Mouse (Mus musculus): Measurements from ENCODE around the gene Cacnb1. TPM values are rescaled to one million over a fixed set of nuclear protein-coding genes. Genes with fewer than 3 reads are reported as not detected.

The Cacnb1 gene
- polyA plus RNA-seq, 1 experiment from 2014 or later = 13.2 TPM

GRCm38 (mm10) chr11:97971232-97971631, 51.6 kb downstream of the Cacnb1 start:
- Histone ChIP-seq H3K36me3 (no peaks in the 10 kb centered on the region), H3K4me1 (replicated peaks) (no peaks in the 10 kb centered on the region), H3K27me3 (0 out of 2 replicates have a peak, but pooled peaks cover 5% of the 10 kb centered on the region), H3K4me2 (no peak overlapping the region), H3K9ac (replicated peaks) (no peak overlapping the region), H3K9me3 (no peaks in the 10 kb centered on the region), H3K27ac (no peak overlapping the region), H3K4me3 (replicated peaks) (no peak overlapping the region)
- no peak for ATAC-seq (ENCODE audit: insufficient number of reproducible peaks, insufficient read depth, low FRiP score, low TSS enrichment, low read depth)
- 33% methylated on average over 7 of the region's 7 CpGs for WGBS

DNA sequence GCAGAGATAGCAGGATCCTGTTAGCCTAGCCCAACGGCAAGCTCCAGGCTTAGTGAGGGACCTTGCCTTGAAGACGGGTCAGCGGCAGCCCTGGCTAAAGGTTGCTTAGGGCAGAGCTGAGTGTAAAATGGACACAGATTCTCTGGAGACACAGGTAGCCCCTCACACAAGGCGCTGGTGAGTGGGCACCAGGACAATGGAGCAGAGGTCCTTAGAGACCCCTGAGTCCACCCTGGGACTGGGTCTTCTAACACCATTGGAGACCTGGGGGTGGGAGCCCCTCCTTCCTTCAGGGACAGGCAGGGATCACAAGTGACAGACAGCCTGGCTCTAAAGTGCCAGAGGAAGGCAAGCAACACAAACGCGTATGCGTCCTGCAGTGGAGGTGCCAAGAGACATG, 52.1 kb downstream of the Cacnb1 start:
- no peaks in the 10 kb centered on the region for H3K36me3 ChIP-seq
- no peak overlapping the region for H3K27ac ChIP-seq
- 88% methylated on average over 7 of the region's 7 CpGs for WGBS

DNA sequence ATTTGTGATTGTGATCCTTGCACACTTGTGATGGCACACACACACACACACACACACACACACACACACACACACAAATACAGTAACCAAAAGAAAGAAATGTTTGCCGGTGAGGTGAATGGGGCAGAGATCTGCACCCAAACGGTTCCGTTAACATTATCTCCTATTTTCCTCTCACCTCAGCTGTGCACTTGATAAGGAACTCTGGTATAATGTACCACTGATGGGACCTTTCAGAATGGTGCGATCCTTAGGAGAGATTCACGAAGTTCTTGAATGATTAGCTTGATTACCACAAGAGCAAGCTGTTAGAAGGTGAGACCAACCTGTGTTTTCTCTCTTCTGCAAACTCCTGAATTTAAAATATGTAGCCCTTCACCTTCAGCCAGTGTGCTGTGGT, 54.4 kb downstream of the Cacnb1 start:
- WGBS = 81% methylated on average over 5 of the region's 5 CpGs
- no peak for ATAC-seq (ENCODE audit: insufficient number of reproducible peaks, insufficient read depth, low FRiP score, low TSS enrichment, low read depth)
- H3K9ac ChIP-seq (replicated peaks) = no peak overlapping the region
- no peaks in the 10 kb centered on the region for H3K36me3 ChIP-seq
- no peak overlapping the region for H3K4me3 ChIP-seq (replicated peaks)
- H3K4me1 ChIP-seq (replicated peaks) = no peaks in the 10 kb centered on the region
- no peak overlapping the region for H3K27ac ChIP-seq
- H3K27me3 ChIP-seq = 0 out of 2 replicates have a peak, but pooled peaks cover 3% of the 10 kb centered on the region
- no peaks in the 10 kb centered on the region for H3K9me3 ChIP-seq
- no peak overlapping the region for H3K4me2 ChIP-seq

More for the DNA sequence above, 52.1 kb downstream of the Cacnb1 start:
- Histone ChIP-seq H3K27me3 (0 out of 2 replicates have a peak, but pooled peaks cover 5% of the 10 kb centered on the region), H3K4me1 (replicated peaks) (no peaks in the 10 kb centered on the region), H3K4me2 (no peak overlapping the region), H3K4me3 (replicated peaks) (no peak overlapping the region), H3K9me3 (no peaks in the 10 kb centered on the region), H3K9ac (replicated peaks) (no peak overlapping the region)
- no peak for ATAC-seq (ENCODE audit: insufficient number of reproducible peaks, insufficient read depth, low FRiP score, low TSS enrichment, low read depth)

DNA sequence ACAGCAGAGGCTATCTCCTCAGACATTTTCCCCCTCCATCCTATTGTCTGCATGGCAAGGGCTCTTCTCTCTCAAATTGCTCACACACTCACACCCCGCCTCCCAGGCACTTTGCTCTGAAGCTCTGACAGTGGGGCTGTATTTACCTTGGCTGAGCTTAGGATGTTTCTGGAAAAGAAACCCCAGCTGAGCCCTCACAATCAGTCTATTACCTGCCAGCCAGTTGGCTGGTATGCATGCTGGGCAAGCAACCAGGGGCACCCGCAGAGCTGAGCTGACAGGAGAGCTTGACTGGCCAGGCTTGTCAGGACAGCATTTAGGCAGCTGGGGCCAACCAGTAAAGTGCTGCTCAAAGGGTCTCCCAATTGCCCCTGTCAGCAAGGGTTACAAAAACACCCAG, 55.7 kb downstream of the Cacnb1 start:
- H3K9ac ChIP-seq (replicated peaks) = no peak overlapping the region
- H3K9me3 ChIP-seq = no peaks in the 10 kb centered on the region
- no peak overlapping the region for H3K4me2 ChIP-seq
- H3K27ac ChIP-seq = no peak overlapping the region
- no peaks in the 10 kb centered on the region for H3K36me3 ChIP-seq
- no peak for ATAC-seq (ENCODE audit: insufficient number of reproducible peaks, insufficient read depth, low FRiP score, low TSS enrichment, low read depth)
- no peak overlapping the region for H3K4me3 ChIP-seq (replicated peaks)
- H3K27me3 ChIP-seq = 0 out of 2 replicates have a peak, but pooled peaks cover 3% of the 10 kb centered on the region
- H3K4me1 ChIP-seq (replicated peaks) = no peaks in the 10 kb centered on the region
- 59% methylated on average over 2 of the region's 2 CpGs for WGBS

DNA sequence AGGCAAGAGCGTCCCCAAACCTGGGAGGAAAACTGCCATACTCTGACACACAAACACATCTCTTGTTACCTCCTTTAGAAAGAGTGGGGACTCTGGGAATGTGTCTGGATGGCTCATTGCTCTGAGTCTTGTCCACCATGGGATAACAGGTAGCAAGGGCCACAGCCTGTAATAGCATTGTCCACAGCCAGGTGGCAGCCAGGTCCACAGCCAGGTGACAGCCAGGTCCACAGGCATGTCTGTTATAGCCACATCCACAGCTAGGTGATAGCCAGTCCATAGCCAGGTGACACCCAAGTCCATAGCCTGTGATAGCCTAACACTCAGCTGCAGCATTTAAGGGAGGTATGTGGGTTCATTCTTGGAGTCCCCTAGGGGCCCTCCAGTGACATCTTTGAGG, 61.9 kb downstream of the Cacnb1 start:
- Histone ChIP-seq H3K4me1 (replicated peaks) (no peaks in the 10 kb centered on the region; the same call in 1 of the 2 replicates), H3K27ac (no peak overlapping the region), H3K4me3 (replicated peaks) (no peak overlapping the region), H3K4me2 (no peak overlapping the region), H3K9ac (replicated peaks) (no peak overlapping the region), H3K9me3 (no peaks in the 10 kb centered on the region), H3K27me3 (no peaks in the 10 kb centered on the region), H3K36me3 (no peaks in the 10 kb centered on the region)
- ATAC-seq (ENCODE audit: insufficient number of reproducible peaks, insufficient read depth, low FRiP score, low TSS enrichment, low read depth) = no peak
- 78% methylated on average over 1 of the region's 1 CpGs for WGBS

GRCm38 (mm10) chr11:97959300-97959680, 63.5 kb downstream of the Cacnb1 start:
- Histone ChIP-seq H3K27me3 (no peaks in the 10 kb centered on the region), H3K4me2 (no peak overlapping the region), H3K36me3 (no peaks in the 10 kb centered on the region), H3K4me3 (replicated peaks) (no peak overlapping the region), H3K27ac (no peak overlapping the region), H3K9me3 (no peaks in the 10 kb centered on the region), H3K4me1 (replicated peaks) (no peaks in the 10 kb centered on the region; the same call in 1 of the 2 replicates), H3K9ac (replicated peaks) (no peak overlapping the region)
- ATAC-seq (ENCODE audit: insufficient number of reproducible peaks, insufficient read depth, low FRiP score, low TSS enrichment, low read depth) = no peak
- WGBS = 65% methylated on average over 5 of the region's 5 CpGs

DNA sequence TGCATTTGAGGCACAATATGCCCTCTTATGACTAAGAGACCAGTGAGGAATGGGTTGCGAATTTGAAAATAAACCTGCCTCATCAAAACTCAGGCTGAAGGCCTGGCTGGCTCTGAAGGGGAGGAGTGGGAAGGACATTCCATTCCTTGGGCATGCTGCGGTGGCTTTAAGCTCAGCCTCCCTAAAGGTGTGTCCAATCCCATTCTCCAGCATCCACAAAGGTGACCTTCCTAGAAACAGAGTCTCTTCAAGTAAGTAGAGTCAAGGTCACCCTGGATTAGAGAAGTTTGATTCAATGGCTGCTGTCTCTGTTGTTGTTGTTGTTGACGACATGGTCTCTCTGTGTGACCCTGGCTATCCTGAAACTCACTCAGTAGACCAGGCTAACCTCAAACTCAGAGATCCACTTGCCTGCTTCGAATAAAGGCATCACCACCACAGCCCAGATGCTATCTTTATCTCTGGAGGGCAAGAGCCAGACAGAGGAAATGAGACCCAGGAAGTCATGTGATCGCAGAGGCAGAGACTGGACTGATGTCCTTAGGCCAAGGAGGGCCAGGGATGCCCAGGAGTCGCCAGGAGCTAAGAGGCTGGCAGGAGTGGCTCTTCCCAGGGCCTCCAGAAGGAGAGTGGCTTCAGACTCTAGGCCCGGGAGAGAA, 64.1 kb downstream of the Cacnb1 start:
- Histone ChIP-seq H3K4me3 (replicated peaks) (no peak overlapping the region), H3K27me3 (no peaks in the 10 kb centered on the region), H3K36me3 (no peaks in the 10 kb centered on the region), H3K4me2 (no peak overlapping the region), H3K4me1 (replicated peaks) (no peaks in the 10 kb centered on the region; the same call in 1 of the 2 replicates), H3K27ac (no peak overlapping the region), H3K9ac (replicated peaks) (no peak overlapping the region), H3K9me3 (no peaks in the 10 kb centered on the region)
- ATAC-seq (ENCODE audit: insufficient number of reproducible peaks, insufficient read depth, low FRiP score, low TSS enrichment, low read depth) = no peak
- WGBS = 80% methylated on average over 7 of the region's 7 CpGs

DNA sequence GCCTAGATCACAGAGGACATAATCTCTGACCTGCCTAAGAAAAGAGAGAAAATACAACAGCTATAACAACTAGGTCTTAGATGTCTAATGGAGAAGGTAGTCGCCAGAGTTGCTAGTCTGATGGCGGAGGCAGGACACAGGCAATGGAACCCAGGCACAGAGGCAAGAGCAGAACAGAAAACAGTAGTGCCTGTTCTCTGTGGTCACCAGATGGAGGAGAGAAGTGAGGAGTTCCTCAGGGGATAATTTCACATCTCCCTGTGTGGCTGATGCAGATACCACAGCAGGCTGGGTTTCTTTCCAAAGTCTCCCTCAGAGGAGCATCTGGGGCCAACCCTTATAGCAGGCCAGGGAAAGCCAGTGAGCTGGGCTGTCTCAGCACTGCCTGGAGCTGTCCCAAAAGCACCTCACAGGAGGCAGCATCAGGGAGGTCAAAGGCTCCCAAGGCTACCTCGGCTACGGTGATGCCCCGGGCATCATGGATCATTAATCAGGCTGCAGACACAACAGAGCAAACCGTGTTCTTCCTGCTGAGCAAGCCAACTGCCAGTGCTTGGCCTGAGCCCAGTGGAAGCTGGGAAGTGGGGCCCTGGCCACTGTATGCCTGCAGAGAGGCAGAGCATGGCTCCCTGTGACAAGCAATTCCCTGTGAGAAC, 65.8 kb downstream of the Cacnb1 start:
- Histone ChIP-seq H3K36me3 (no peaks in the 10 kb centered on the region), H3K27ac (no peak overlapping the region), H3K4me3 (replicated peaks) (no peak overlapping the region), H3K27me3 (no peaks in the 10 kb centered on the region), H3K4me2 (no peak overlapping the region), H3K4me1 (replicated peaks) (no peaks in the 10 kb centered on the region; the same call in 1 of the 2 replicates), H3K9me3 (no peaks in the 10 kb centered on the region), H3K9ac (replicated peaks) (no peak overlapping the region)
- WGBS = 64% methylated on average over 6 of the region's 6 CpGs
- no peak for ATAC-seq (ENCODE audit: insufficient number of reproducible peaks, insufficient read depth, low FRiP score, low TSS enrichment, low read depth)

GRCm38 (mm10) chr11:97955915-97956314, 66.9 kb downstream of the Cacnb1 start:
- Histone ChIP-seq H3K9ac (replicated peaks) (no peak overlapping the region), H3K4me3 (replicated peaks) (no peak overlapping the region), H3K4me2 (no peak overlapping the region), H3K27ac (no peak overlapping the region), H3K27me3 (no peaks in the 10 kb centered on the region), H3K9me3 (no peaks in the 10 kb centered on the region), H3K4me1 (replicated peaks) (no peaks in the 10 kb centered on the region; the same call in 1 of the 2 replicates), H3K36me3 (no peaks in the 10 kb centered on the region)
- 53% methylated on average over 4 of the region's 4 CpGs for WGBS
- no peak for ATAC-seq (ENCODE audit: insufficient number of reproducible peaks, insufficient read depth, low FRiP score, low TSS enrichment, low read depth)

DNA sequence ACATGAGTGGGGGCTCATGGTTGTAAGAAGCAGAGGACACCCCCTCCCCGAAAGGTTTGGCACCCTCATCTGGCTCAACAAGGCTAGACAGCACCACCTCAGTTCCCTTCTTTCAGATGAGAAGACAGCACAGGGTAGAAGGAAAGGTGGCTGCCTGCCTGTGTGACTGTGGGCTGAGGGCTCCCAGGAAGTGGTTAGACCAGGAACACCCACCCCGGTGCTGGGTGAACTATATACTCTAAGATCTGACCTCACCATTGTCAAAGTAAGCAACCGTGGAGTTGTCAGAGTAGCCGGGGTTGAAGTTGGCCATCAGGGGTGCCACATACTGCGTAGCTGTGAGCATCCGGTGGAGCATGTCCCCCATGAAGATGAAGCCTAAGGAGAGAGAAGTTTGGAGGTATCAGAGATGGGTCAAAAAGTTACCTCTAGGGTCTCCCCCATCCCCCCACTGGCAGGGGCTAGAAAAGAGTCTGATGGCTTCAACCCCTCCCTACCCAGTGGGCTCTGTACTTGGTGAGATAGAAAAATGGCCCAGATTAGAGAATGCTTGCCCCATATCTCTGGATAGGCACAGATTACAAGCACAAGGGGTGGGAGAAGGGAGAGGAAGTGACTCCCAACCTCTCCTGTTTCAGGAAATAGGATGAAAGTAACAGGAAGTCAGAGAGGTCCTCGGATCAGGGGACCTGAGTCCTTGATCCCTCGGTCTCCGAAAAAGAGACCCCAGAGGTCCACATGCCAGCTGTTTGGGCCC, 67.5 kb downstream of the Cacnb1 start:
- Histone ChIP-seq H3K4me3 (replicated peaks) (no peak overlapping the region), H3K9ac (replicated peaks) (no peak overlapping the region), H3K27ac (no peak overlapping the region), H3K4me1 (replicated peaks) (no peaks in the 10 kb centered on the region; the same call in 1 of the 2 replicates), H3K36me3 (no peaks in the 10 kb centered on the region), H3K9me3 (no peaks in the 10 kb centered on the region), H3K4me2 (no peak overlapping the region), H3K27me3 (no peaks in the 10 kb centered on the region)
- no peak for ATAC-seq (ENCODE audit: insufficient number of reproducible peaks, insufficient read depth, low FRiP score, low TSS enrichment, low read depth)
- WGBS = 79% methylated on average over 9 of the region's 9 CpGs

DNA sequence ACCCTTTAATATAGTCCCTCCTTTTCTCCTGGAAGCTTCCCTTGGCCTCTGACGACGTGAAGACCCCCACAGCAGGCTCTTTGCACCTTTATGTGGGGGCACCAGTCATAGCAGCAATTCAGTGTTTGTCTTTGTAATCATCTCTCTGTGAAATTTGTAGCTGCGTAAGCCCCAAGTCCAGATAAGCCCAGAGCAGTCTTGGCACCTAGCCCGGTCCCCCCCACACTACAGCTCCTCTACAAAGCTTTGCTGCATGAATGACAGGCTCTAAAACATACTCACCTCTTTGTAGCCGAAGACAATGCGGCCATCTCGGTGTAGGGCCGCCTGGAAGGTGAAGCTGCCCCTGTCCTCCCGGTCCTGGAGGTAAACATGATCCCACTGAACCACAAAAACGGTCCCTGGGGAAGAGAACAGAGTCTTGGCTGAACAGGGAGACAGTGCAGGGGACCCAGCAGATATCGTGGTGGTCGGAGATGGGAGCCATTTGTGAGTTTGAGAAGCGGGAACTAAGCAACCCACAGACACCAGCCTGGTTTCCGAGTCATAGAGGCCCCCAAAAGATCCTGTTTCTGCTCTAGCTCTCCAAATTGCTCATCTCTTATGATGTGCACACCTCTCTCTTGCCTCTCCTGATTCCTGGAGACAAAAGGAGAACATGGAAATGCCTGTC, 68.2 kb downstream of the Cacnb1 start:
- Histone ChIP-seq H3K9ac (replicated peaks) (no peak overlapping the region), H3K4me3 (replicated peaks) (no peak overlapping the region), H3K27ac (no peak overlapping the region), H3K9me3 (no peaks in the 10 kb centered on the region), H3K4me1 (replicated peaks) (no peaks in the 10 kb centered on the region; the same call in 1 of the 2 replicates), H3K27me3 (no peaks in the 10 kb centered on the region), H3K4me2 (no peak overlapping the region), H3K36me3 (no peaks in the 10 kb centered on the region)
- 72% methylated on average over 14 of the region's 14 CpGs for WGBS
- ATAC-seq (ENCODE audit: insufficient number of reproducible peaks, insufficient read depth, low FRiP score, low TSS enrichment, low read depth) = no peak
